Mouse (Mus musculus) MEL (cell line): Measurements from ENCODE around the gene Slc45a2. TPM values are rescaled to one million over a fixed set of nuclear protein-coding genes. Genes with fewer than 3 reads are reported as not detected.

Experiments used
- DNase-seq: peaks from one replicate; pipeline ENCODE4 v3.0.0; 2011; ENCODE audit warnings: low read depth, low spot score
- H3K27ac ChIP-seq: 2 replicates; pipeline ENCODE4 v1.5.1; 2012; ENCODE audit warnings: low read depth, mild to moderate bottlenecking, control low read depth, low read length, moderate library complexity; ENCODE audit not compliant: control insufficient read depth
- H3K27me3 ChIP-seq, 2 experiments: fragments of 150-350 bp in 1 of 2; sonication (generic) in 1 of 2; 2 replicates each; pipeline ENCODE4 v1.6.1; 2012; ENCODE audit warnings: low read length in 2 of 2, mild to moderate bottlenecking in 2 of 2, improper control_type of control experiment in 1 of 2, moderate library complexity in 1 of 2; ENCODE audit not compliant: insufficient read depth in 2 of 2, control insufficient read depth in 1 of 2
- H3K36me3 ChIP-seq, 2 experiments: 2 replicates each; pipeline ENCODE4 v1.6.1; 2012 to 2014; ENCODE audit warnings: low read length in 2 of 2, improper control_type of control experiment in 1 of 2, inconsistent platforms in 1 of 2, mild to moderate bottlenecking in 1 of 2; ENCODE audit not compliant: insufficient read depth in 2 of 2, control insufficient read depth in 1 of 2
- H3K4me1 ChIP-seq, 2 experiments: fragments of 150-350 bp in 1 of 2; sonication (generic) in 1 of 2; 2 replicates each; pipeline ENCODE4 v1.6.1; 2012; ENCODE audit warnings: low read length in 2 of 2, improper control_type of control experiment in 1 of 2, mild to moderate bottlenecking in 1 of 2; ENCODE audit not compliant: insufficient read depth in 2 of 2, control insufficient read depth in 1 of 2
- H3K4me3 ChIP-seq, 2 experiments: fragments of 150-350 bp in 1 of 2; sonication (generic) in 1 of 2; 2 replicates each; pipeline ENCODE4 v1.5.1; 2012; ENCODE audit warnings: low read depth in 2 of 2, low read length in 2 of 2, mild to moderate bottlenecking in 2 of 2, moderate library complexity in 2 of 2, control low read depth in 1 of 2, improper control_type of control experiment in 1 of 2; ENCODE audit not compliant: control insufficient read depth in 1 of 2, insufficient read depth in 1 of 2
- H3K79me2 ChIP-seq: 2 replicates; pipeline ENCODE4 v1.6.1; 2012; ENCODE audit warnings: mild to moderate bottlenecking, low read length, moderate library complexity; ENCODE audit not compliant: control insufficient read depth, poor library complexity, insufficient read depth
- H3K9ac ChIP-seq: 2 replicates; pipeline ENCODE4 v1.6.1; 2012; ENCODE audit warnings: low read depth, mild to moderate bottlenecking, control low read depth, low read length, moderate library complexity; ENCODE audit not compliant: control insufficient read depth, poor library complexity, severe bottlenecking
- H3K9me3 ChIP-seq: fragments of 150-350 bp; sonication (generic); replicated peaks from 2 replicates; pipeline ENCODE4 v1.6.1; 2012; ENCODE audit warnings: mild to moderate bottlenecking, low read length, improper control_type of control experiment, moderate library complexity; ENCODE audit not compliant: insufficient read depth
- CTCF ChIP-seq, 3 experiments: IDR thresholded peaks in 2 of 3; conservative IDR thresholded peaks in 1 of 3; 2 replicates each; pipeline ENCODE4 v1.5.1; 2011 to 2012; ENCODE audit warnings: low read length in 3 of 3, low read depth in 2 of 3, mild to moderate bottlenecking in 2 of 3, improper control_type of control experiment in 1 of 3, inconsistent platforms in 1 of 3, mixed read lengths in 1 of 3, moderate library complexity in 1 of 3; ENCODE audit not compliant: control insufficient read depth in 1 of 3, insufficient read depth in 1 of 3, poor library complexity in 1 of 3, severe bottlenecking in 1 of 3
- ELF1 ChIP-seq: IDR thresholded peaks from 2 replicates; pipeline ENCODE4 v1.6.1; 2014; ENCODE audit warnings: low read depth, mild to moderate bottlenecking, inconsistent platforms, low read length, improper control_type of control experiment, moderate library complexity
- EP300 ChIP-seq, 2 experiments: IDR thresholded peaks; 2 replicates each; pipeline ENCODE4 v1.6.1; 2011; ENCODE audit warnings: improper control_type of control experiment in 2 of 2, low read length in 2 of 2, low read depth in 1 of 2, mild to moderate bottlenecking in 1 of 2
- HCFC1 ChIP-seq: IDR thresholded peaks from 2 replicates; pipeline ENCODE4 v1.6.1; 2012; ENCODE audit warnings: low read depth, mild to moderate bottlenecking, inconsistent platforms, low read length, improper control_type of control experiment, moderate library complexity
- JUND ChIP-seq: IDR thresholded peaks from 2 replicates; pipeline ENCODE4 v1.6.1; 2011; ENCODE audit warnings: low read depth, mild to moderate bottlenecking, improper control_type of control experiment, low read length
- MAFK ChIP-seq: IDR thresholded peaks from 2 replicates; pipeline ENCODE4 v1.6.1; 2011; ENCODE audit warnings: low read depth, mild to moderate bottlenecking, low read length, improper control_type of control experiment, borderline replicate concordance
- MEF2A ChIP-seq: IDR thresholded peaks from 2 replicates; pipeline ENCODE4 v1.6.1; 2014; ENCODE audit warnings: low read depth, mild to moderate bottlenecking, inconsistent platforms, low read length, improper control_type of control experiment; ENCODE audit not compliant: poor library complexity, insufficient replicate concordance, severe bottlenecking; ENCODE audit errors: extremely low read depth
- POLR2AphosphoS5 ChIP-seq: IDR thresholded peaks from 2 replicates; pipeline ENCODE4 v1.6.1; 2012; ENCODE audit warnings: low read depth, borderline replicate concordance, mild to moderate bottlenecking, inconsistent platforms, low read length, moderate library complexity, mixed read lengths
- RAD21 ChIP-seq: IDR thresholded peaks from 2 replicates; pipeline ENCODE4 v1.6.1; 2011; ENCODE audit warnings: mild to moderate bottlenecking, low read depth, low read length, improper control_type of control experiment
- TAL1 ChIP-seq: IDR thresholded peaks from 2 replicates; pipeline ENCODE4 v1.6.1; 2012; ENCODE audit warnings: mild to moderate bottlenecking, inconsistent platforms, low read length, moderate library complexity, mixed read lengths
- USF2 ChIP-seq, 2 experiments: IDR thresholded peaks; 2 replicates each; pipeline ENCODE4 v1.6.1; 2011 to 2012; ENCODE audit warnings: improper control_type of control experiment in 2 of 2, low read length in 2 of 2, borderline replicate concordance in 1 of 2, inconsistent platforms in 1 of 2, low read depth in 1 of 2, mild to moderate bottlenecking in 1 of 2; ENCODE audit not compliant: insufficient read depth in 1 of 2
- ZKSCAN1 ChIP-seq: IDR thresholded peaks from 2 replicates; pipeline ENCODE4 v1.6.1; 2012; ENCODE audit warnings: low read depth, mild to moderate bottlenecking, inconsistent platforms, low read length, improper control_type of control experiment, moderate library complexity
- polyA plus RNA-seq, 2 experiments: library from polyadenylated mRNA; stranded (reverse) in 1 of 2; unstranded in 1 of 2; fragments of >175 nt in 1 of 2; fragments of >200 nt in 1 of 2; gene quantifications; 2 replicates each; pipeline versions ENCODE4 v1.2.1 to v1.2.4; 2012; ENCODE audit warnings: low replicate concordance in 2 of 2, low read depth in 1 of 2; ENCODE audit not compliant: insufficient read length in 2 of 2, insufficient read depth in 1 of 2, missing spikeins in 1 of 2
- total RNA-seq: library from RNA; depleted of rRNA; stranded (reverse); fragments of 300-350 nt; gene quantifications from 2 replicates; pipeline ENCODE4 v1.2.3, GENCODE M21; 2012

Gene Slc45a2
- total and polyA plus RNA-seq, 3 experiments: not detected

- no peak for TF ChIP-seq ELF1
Measured at GRCm38 (mm10) chr15:10959277-10960026, 41.1 kb upstream of the Slc45a2 start (continued).

GRCm38 (mm10) chr15:10960267-10960666, 40.3 kb upstream of the Slc45a2 start:
- TF ChIP-seq USF2 (IDR thresholded peaks at IDR 0.05; ENCODE audit: borderline replicate concordance in 1 of 2, insufficient read depth in 1 of 2, low read depth in 1 of 2, low read length in 2 of 2) (no peak), MAFK (no peak), JUND (no peak), RAD21 (no peak), EP300 (IDR thresholded peaks at IDR 0.05; ENCODE audit: low read depth in 1 of 2, low read length in 2 of 2) (no peak), POLR2AphosphoS5 (no peak), MEF2A (no peak), CTCF (IDR thresholded peaks at IDR 0.05 in 2 of 3, conservative IDR thresholded peaks at IDR 0.05 in 1 of 3; ENCODE audit: control insufficient read depth in 1 of 3, insufficient read depth in 1 of 3, low read depth in 2 of 3, low read length in 3 of 3, poor library complexity in 1 of 3, severe bottlenecking in 1 of 3) (no peak), TAL1 (no peak)
- H3K27me3 ChIP-seq: no peaks in the 10 kb centered on the region
- H3K9me3 ChIP-seq: no peaks in the 10 kb centered on the region
- H3K9ac ChIP-seq: no peak overlapping the region
- no peak for DNase-seq
- H3K79me2 ChIP-seq: no peaks in the 10 kb centered on the region
- H3K4me3 ChIP-seq: no peak overlapping the region
- no peak overlapping the region for H3K27ac ChIP-seq
- H3K36me3 ChIP-seq: no peaks in the 10 kb centered on the region
- H3K4me1 ChIP-seq: no peaks in the 10 kb centered on the region

- no peak overlapping the region for H3K27ac ChIP-seq
- no peaks in the 10 kb centered on the region for H3K4me1 ChIP-seq
- no peak for DNase-seq
- H3K79me2 ChIP-seq: no peaks in the 10 kb centered on the region
- TF ChIP-seq CTCF (IDR thresholded peaks at IDR 0.05 in 2 of 3, conservative IDR thresholded peaks at IDR 0.05 in 1 of 3; ENCODE audit: control insufficient read depth in 1 of 3, insufficient read depth in 1 of 3, low read depth in 2 of 3, low read length in 3 of 3, poor library complexity in 1 of 3, severe bottlenecking in 1 of 3) (no peak), ZKSCAN1 (no peak), MAFK (no peak), HCFC1 (no peak), POLR2AphosphoS5 (no peak)
- TF ChIP-seq, all 39 proteins: peak for 0
- Histone ChIP-seq H3K9ac (no peak overlapping the region), H3K4me3 (no peak overlapping the region), H3K9me3 (no peaks in the 10 kb centered on the region), H3K27me3 (no peaks in the 10 kb centered on the region), H3K36me3 (no peaks in the 10 kb centered on the region)
Measured at GRCm38 (mm10) chr15:10962601-10963000, 37.9 kb upstream of the Slc45a2 start.
